Mouse (Mus musculus): ENCODE results near the gene Hoxa7. TPM values are rescaled to one million over a fixed set of nuclear protein-coding genes. Genes with fewer than 3 reads are reported as not detected.

Gene Hoxa7
- polyA plus RNA-seq, 1 experiment: 11.9 TPM

DNA sequence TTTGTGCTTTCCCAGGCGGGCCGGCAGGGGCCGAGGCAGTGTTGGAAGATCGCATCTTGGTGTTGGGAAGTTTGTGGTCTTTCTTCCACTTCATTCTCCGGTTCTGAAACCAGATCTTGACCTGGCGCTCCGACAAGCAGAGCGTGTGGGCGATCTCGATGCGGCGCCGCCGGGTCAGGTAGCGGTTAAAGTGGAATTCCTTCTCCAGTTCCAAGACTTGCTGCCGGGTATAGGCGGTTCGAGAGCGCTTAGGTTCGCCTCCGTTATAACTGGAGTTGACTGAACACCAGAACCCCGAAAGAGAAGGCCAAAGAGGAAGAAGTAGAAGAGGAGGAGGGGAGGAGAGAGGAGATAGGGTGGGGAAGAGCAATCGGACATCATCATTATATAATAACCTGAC is 31.2 kb downstream of the Hoxa7 start:
- no peak overlapping the region for H3ac ChIP-seq (ENCODE audit: control insufficient read depth, insufficient read length)
- H3K36me3 ChIP-seq (ENCODE audit: control insufficient read depth, insufficient read depth): no peaks in the 10 kb centered on the region
- no peak for TF ChIP-seq MYOD1 (IDR thresholded peaks at IDR 0.05; ENCODE audit: control insufficient read depth in 1 of 3, insufficient read length in 2 of 3, low read depth in 2 of 3)
- no peak for TF ChIP-seq REST (IDR thresholded peaks at IDR 0.05; ENCODE audit: insufficient read depth, insufficient read length)
- no peak for TF ChIP-seq POLR2AphosphoS2 (IDR thresholded peaks at IDR 0.05; ENCODE audit: insufficient read length, low read depth)
- no peak for TF ChIP-seq CEBPB (IDR thresholded peaks at IDR 0.05; ENCODE audit: insufficient read depth, poor library complexity, severe bottlenecking)
- H3K27me3 ChIP-seq (ENCODE audit: control insufficient read depth, insufficient read depth, insufficient read length): no peaks in the 10 kb centered on the region
- H3K4me2 ChIP-seq (ENCODE audit: low read depth): peak overlapping the region; percentile 12
- peaks cover 4% of the 10 kb centered on the region for H3K79me2 ChIP-seq (ENCODE audit: control insufficient read depth, insufficient read depth)
- H3K4me3 ChIP-seq: no peak overlapping the region

DNA sequence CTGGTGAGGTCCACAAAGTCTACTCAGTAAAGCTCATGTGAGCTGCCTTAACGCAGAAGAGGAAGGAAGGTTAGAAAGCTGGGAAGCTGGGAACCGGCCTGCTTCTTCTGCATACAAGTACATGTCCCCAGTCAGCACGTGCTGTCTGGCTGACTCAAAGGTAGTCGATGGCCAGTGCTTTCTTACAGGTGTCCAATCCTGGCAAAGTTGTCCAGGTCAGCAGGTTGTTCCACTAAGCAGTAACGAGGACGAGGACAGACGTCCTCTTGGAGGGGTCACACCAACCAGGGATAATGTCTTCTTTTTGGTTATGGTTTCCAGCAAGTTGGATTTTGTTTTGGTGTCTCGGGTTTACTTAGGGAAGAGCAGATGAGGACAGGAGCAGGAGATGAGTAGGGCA is 31.7 kb downstream of the Hoxa7 start:
- Histone ChIP-seq H3K36me3 (ENCODE audit: control insufficient read depth, insufficient read depth) (no peaks in the 10 kb centered on the region), H3K27me3 (ENCODE audit: control insufficient read depth, insufficient read depth, insufficient read length) (no peaks in the 10 kb centered on the region), H3K4me3 (no peak overlapping the region), H3K4me2 (ENCODE audit: low read depth) (no peak overlapping the region), H3K79me2 (ENCODE audit: control insufficient read depth, insufficient read depth) (peaks cover 4% of the 10 kb centered on the region), H3ac (ENCODE audit: control insufficient read depth, insufficient read length) (no peak overlapping the region)
- no peak for TF ChIP-seq USF1 (IDR thresholded peaks at IDR 0.05; ENCODE audit: low read depth)
- TF ChIP-seq POLR2AphosphoS2 (IDR thresholded peaks at IDR 0.05; ENCODE audit: insufficient read length, low read depth): no peak
- TF ChIP-seq MYOG (IDR thresholded peaks at IDR 0.05; ENCODE audit: control insufficient read depth in 1 of 3, insufficient read depth in 1 of 3, insufficient read length in 2 of 3, low read depth in 2 of 3): no peak
- TF ChIP-seq MAX (IDR thresholded peaks at IDR 0.05; ENCODE audit: low read depth): no peak

DNA sequence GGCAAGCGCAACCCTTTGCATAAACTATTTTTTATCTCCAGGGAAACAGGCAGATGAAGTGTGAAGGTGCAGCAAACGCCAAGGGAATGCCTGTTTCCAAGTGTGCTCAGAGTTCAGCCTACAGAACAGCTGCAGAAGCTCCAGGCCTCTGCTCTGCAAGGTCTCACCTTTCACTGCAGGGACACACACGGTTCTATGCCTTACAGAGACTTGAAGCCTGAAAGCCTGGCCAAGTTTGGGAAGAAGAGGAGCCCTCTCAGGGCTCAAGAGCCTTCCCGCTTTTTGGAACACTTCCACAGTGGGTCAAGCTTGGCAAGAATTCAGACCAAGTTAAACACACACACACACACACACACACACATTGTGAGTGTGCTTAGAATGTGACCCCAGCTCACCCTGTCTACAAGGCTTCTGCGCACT is 32.5 kb downstream of the Hoxa7 start:
- Histone ChIP-seq H3ac (ENCODE audit: control insufficient read depth, insufficient read length) (no peak overlapping the region), H3K79me2 (ENCODE audit: control insufficient read depth, insufficient read depth) (peaks cover 4% of the 10 kb centered on the region), H3K4me2 (ENCODE audit: low read depth) (no peak overlapping the region), H3K4me3 (no peak overlapping the region), H3K36me3 (ENCODE audit: control insufficient read depth, insufficient read depth) (no peaks in the 10 kb centered on the region), H3K27me3 (ENCODE audit: control insufficient read depth, insufficient read depth, insufficient read length) (no peaks in the 10 kb centered on the region)
- TF ChIP-seq MYOD1 (IDR thresholded peaks at IDR 0.05; ENCODE audit: control insufficient read depth in 1 of 3, insufficient read length in 2 of 3, low read depth in 2 of 3): peak in 2 of 3 experiments; percentile 55 to 70
- no peak for TF ChIP-seq E2F4 (IDR thresholded peaks at IDR 0.05; ENCODE audit: insufficient read depth)
- peak; percentile 37 to 80 (median 59) for TF ChIP-seq MYOG (IDR thresholded peaks at IDR 0.05; ENCODE audit: control insufficient read depth in 1 of 3, insufficient read depth in 1 of 3, insufficient read length in 2 of 3, low read depth in 2 of 3)
- TF ChIP-seq POLR2A (IDR thresholded peaks at IDR 0.05; ENCODE audit: insufficient read length, low read depth): no peak
- no peak for TF ChIP-seq CEBPB (IDR thresholded peaks at IDR 0.05; ENCODE audit: insufficient read depth, poor library complexity, severe bottlenecking)

DNA sequence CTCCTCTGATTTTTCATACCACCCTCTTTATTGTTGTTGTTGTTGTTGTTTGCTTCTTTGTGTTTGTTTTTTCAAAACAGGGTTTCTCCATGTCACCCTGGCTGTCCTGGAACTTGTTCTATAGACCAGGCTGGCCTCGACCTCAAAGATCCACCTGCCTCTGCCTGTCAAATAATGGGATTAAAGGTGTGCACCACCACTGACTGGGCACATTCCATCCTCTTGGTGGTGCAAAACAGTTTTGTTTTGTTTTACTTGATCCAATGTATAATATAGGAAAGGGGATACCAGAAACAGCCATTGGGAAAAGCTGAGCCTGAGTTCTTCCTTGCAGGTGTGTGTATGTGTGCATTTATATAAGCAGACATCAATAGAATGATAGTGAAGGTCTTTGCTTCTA is 35.2 kb downstream of the Hoxa7 start:
- no peaks in the 10 kb centered on the region for H3K27me3 ChIP-seq (ENCODE audit: control insufficient read depth, insufficient read depth, insufficient read length)

DNA sequence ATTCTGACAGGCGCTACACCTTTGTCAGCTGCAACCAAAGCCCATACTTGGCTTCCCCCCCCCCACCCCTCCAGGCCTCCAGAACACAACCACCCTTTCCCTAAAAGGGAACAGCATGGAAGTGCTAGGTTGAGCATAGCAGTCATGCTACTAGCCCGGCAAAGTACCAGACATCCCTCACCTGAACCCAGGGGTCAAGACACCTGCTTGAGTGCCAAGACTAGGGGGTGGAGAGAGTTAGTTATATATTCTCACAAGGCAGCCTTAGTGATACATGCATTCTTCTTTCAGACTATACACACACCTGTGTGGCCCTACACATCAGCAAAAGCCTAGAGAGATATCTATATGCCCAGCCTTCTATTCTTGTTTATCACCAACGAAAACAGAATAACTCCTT is 35.8 kb downstream of the Hoxa7 start:
- TF ChIP-seq MAX (IDR thresholded peaks at IDR 0.05; ENCODE audit: low read depth) (no peak), USF1 (IDR thresholded peaks at IDR 0.05; ENCODE audit: low read depth) (no peak), CEBPB (IDR thresholded peaks at IDR 0.05; ENCODE audit: insufficient read depth, poor library complexity, severe bottlenecking) (no peak), POLR2AphosphoS2 (IDR thresholded peaks at IDR 0.05; ENCODE audit: insufficient read length, low read depth) (no peak), MYOD1 (IDR thresholded peaks at IDR 0.05; ENCODE audit: control insufficient read depth in 1 of 3, insufficient read length in 2 of 3, low read depth in 2 of 3) (no peak), SRF (IDR thresholded peaks at IDR 0.05; ENCODE audit: control insufficient read depth, insufficient read length, low read depth) (no peak), TCF3 (IDR thresholded peaks at IDR 0.05; ENCODE audit: insufficient read length, low read depth) (no peak)
- Histone ChIP-seq H3K36me3 (ENCODE audit: control insufficient read depth, insufficient read depth) (no peaks in the 10 kb centered on the region), H3K4me3 (no peak overlapping the region), H3K27me3 (ENCODE audit: control insufficient read depth, insufficient read depth, insufficient read length) (no peaks in the 10 kb centered on the region), H3K79me2 (ENCODE audit: control insufficient read depth, insufficient read depth) (no peaks in the 10 kb centered on the region), H3K4me2 (ENCODE audit: low read depth) (no peak overlapping the region), H3ac (ENCODE audit: control insufficient read depth, insufficient read length) (no peak overlapping the region)

More for the DNA sequence above, 35.2 kb downstream of the Hoxa7 start:
- H3ac ChIP-seq (ENCODE audit: control insufficient read depth, insufficient read length): no peak overlapping the region
- TF ChIP-seq E2F4 (IDR thresholded peaks at IDR 0.05; ENCODE audit: insufficient read depth): no peak
- TF ChIP-seq USF1 (IDR thresholded peaks at IDR 0.05; ENCODE audit: low read depth): no peak
- TF ChIP-seq MYOD1 (IDR thresholded peaks at IDR 0.05; ENCODE audit: control insufficient read depth in 1 of 3, insufficient read length in 2 of 3, low read depth in 2 of 3): peak in 2 of 3 experiments; percentile 21 to 64
- TF ChIP-seq MAX (IDR thresholded peaks at IDR 0.05; ENCODE audit: low read depth): no peak
- TF ChIP-seq CEBPB (IDR thresholded peaks at IDR 0.05; ENCODE audit: insufficient read depth, poor library complexity, severe bottlenecking): no peak
- TF ChIP-seq POLR2A (IDR thresholded peaks at IDR 0.05; ENCODE audit: insufficient read length, low read depth): no peak
- TF ChIP-seq TCF12 (IDR thresholded peaks at IDR 0.05; ENCODE audit: insufficient read depth, poor library complexity, severe bottlenecking): no peak
- H3K4me2 ChIP-seq (ENCODE audit: low read depth): no peak overlapping the region
- no peaks in the 10 kb centered on the region for H3K36me3 ChIP-seq (ENCODE audit: control insufficient read depth, insufficient read depth)
- H3K4me3 ChIP-seq: no peak overlapping the region
- no peaks in the 10 kb centered on the region for H3K79me2 ChIP-seq (ENCODE audit: control insufficient read depth, insufficient read depth)

DNA sequence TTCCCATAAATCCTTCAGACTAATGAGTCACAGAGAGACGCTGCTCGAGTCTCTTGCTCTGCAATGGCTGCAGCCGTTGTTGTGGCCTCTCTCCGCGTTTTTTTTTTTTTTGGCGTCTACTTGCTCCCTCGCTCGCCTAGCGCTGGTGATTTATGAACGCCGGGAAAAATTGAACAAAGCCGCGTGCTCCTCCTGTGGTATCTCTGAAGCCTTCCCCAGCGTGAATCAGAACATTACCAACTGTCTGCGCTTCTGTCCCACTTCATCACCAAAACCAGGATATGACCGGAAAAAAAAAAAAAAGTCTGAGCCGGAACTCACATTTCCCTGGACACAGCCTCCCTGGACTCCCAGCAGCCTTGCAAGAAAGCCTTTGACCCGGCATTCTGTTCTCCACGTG is 36.4 kb downstream of the Hoxa7 start:
- Histone ChIP-seq H3K27me3 (ENCODE audit: control insufficient read depth, insufficient read depth, insufficient read length) (no peaks in the 10 kb centered on the region), H3K4me2 (ENCODE audit: low read depth) (no peak overlapping the region)

More for the DNA sequence above, 36.4 kb downstream of the Hoxa7 start:
- Histone ChIP-seq H3K79me2 (ENCODE audit: control insufficient read depth, insufficient read depth) (no peaks in the 10 kb centered on the region), H3K36me3 (ENCODE audit: control insufficient read depth, insufficient read depth) (no peaks in the 10 kb centered on the region), H3K4me3 (no peak overlapping the region), H3ac (ENCODE audit: control insufficient read depth, insufficient read length) (no peak overlapping the region)
- TF ChIP-seq E2F4 (IDR thresholded peaks at IDR 0.05; ENCODE audit: insufficient read depth): no peak
- no peak for TF ChIP-seq TCF3 (IDR thresholded peaks at IDR 0.05; ENCODE audit: insufficient read length, low read depth)
- no peak for TF ChIP-seq MYOG (IDR thresholded peaks at IDR 0.05; ENCODE audit: control insufficient read depth in 1 of 3, insufficient read depth in 1 of 3, insufficient read length in 2 of 3, low read depth in 2 of 3)
- TF ChIP-seq MAX (IDR thresholded peaks at IDR 0.05; ENCODE audit: low read depth): no peak
- TF ChIP-seq USF1 (IDR thresholded peaks at IDR 0.05; ENCODE audit: low read depth): no peak
- TF ChIP-seq POLR2AphosphoS2 (IDR thresholded peaks at IDR 0.05; ENCODE audit: insufficient read length, low read depth): no peak
- TF ChIP-seq CEBPB (IDR thresholded peaks at IDR 0.05; ENCODE audit: insufficient read depth, poor library complexity, severe bottlenecking): no peak
- no peak for TF ChIP-seq MYOD1 (IDR thresholded peaks at IDR 0.05; ENCODE audit: control insufficient read depth in 1 of 3, insufficient read length in 2 of 3, low read depth in 2 of 3)
- no peak for TF ChIP-seq SRF (IDR thresholded peaks at IDR 0.05; ENCODE audit: control insufficient read depth, insufficient read length, low read depth)
- no peak for TF ChIP-seq REST (IDR thresholded peaks at IDR 0.05; ENCODE audit: insufficient read depth, insufficient read length)
- TF ChIP-seq POLR2A (IDR thresholded peaks at IDR 0.05; ENCODE audit: insufficient read length, low read depth): no peak
- TF ChIP-seq TCF12 (IDR thresholded peaks at IDR 0.05; ENCODE audit: insufficient read depth, poor library complexity, severe bottlenecking): no peak

Measured in myocyte (in vitro differentiated cells).